Mouse (Mus musculus) hindbrain, embryonic 11.5 days (tissue): ENCODE measurements around the gene Iars. TPM values are rescaled to one million over a fixed set of nuclear protein-coding genes. Genes with fewer than 3 reads are reported as not detected.

Experiments used
- ATAC-seq: fragments of 200-750 bp; cut with Nextera tagmentation; 2 replicates; pipeline ENCODE4 v1.8.0; 2017; ENCODE audit warnings: mild to moderate bottlenecking, moderate TSS enrichment, moderate library complexity; ENCODE audit not compliant: low FRiP score
- DNase-seq: peaks from one replicate; pipeline ENCODE4 v3.0.0-alpha.2; 2015; ENCODE audit warnings: low spot score
- H3K27ac ChIP-seq: fragments of 300-500 bp; sonication (generic); 2 replicates; pipeline ENCODE4 v1.5.1; 2014; ENCODE audit warnings: mild to moderate bottlenecking, low read depth, low read length
- H3K27me3 ChIP-seq: fragments of 300-500 bp; sonication (generic); 2 replicates; pipeline ENCODE4 v1.6.1; 2014; ENCODE audit warnings: mild to moderate bottlenecking, low read length, moderate library complexity, mixed read lengths; ENCODE audit not compliant: control insufficient read depth, insufficient read depth
- H3K36me3 ChIP-seq: fragments of 300-500 bp; sonication (generic); 2 replicates; pipeline ENCODE4 v1.6.1; 2014; ENCODE audit warnings: mild to moderate bottlenecking, low read length, moderate library complexity, mixed read lengths; ENCODE audit not compliant: control insufficient read depth, insufficient read depth
- H3K4me1 ChIP-seq: fragments of 300-500 bp; sonication (generic); replicated peaks from 2 replicates; pipeline ENCODE4 v1.6.1; 2014; ENCODE audit warnings: low read length, mixed read lengths; ENCODE audit not compliant: control insufficient read depth, insufficient read depth
- H3K4me2 ChIP-seq: fragments of 300-500 bp; sonication (generic); replicated peaks from 2 replicates; pipeline ENCODE4 v1.6.1; 2014; ENCODE audit warnings: mild to moderate bottlenecking, low read depth, low read length
- H3K4me3 ChIP-seq: fragments of 300-500 bp; sonication (generic); 2 replicates; pipeline ENCODE4 v1.5.1; 2014; ENCODE audit warnings: low read depth, low read length
- H3K9ac ChIP-seq: fragments of 300-500 bp; sonication (generic); 2 replicates; pipeline ENCODE4 v1.6.1; 2014; ENCODE audit warnings: low read depth, low read length
- H3K9me3 ChIP-seq: fragments of 300-500 bp; sonication (generic); 2 replicates; pipeline ENCODE4 v1.6.1; 2016; ENCODE audit warnings: low read length; ENCODE audit not compliant: control insufficient read depth
- WGBS: fragments of 180-500 bp; shearing (Covaris S2); extraction: QIAGEN DNeasy Blood & Tissue Kit; methylation state at CpG from one replicate; pipeline ENCODE4 v1.1.7; 2014; 5-methylcytosine and 5-hydroxymethylcytosine counted together
- polyA plus RNA-seq: library from polyadenylated mRNA; unstranded; fragments of >200 nt; fragmentation: Nextera tagmentation; extraction: Ambion mirVana; gene quantifications from 2 replicates; pipeline ENCODE4 v1.2.1, GENCODE M21; 2014

Iars gene
- polyA plus RNA-seq, 1 experiment from 2014 or later, result 100 TPM

GRCm38 (mm10) chr13:49708311-49708710, 26.4 kb downstream of the Iars start:
- Histone ChIP-seq H3K27ac (no peak overlapping the region), H3K9ac (no peak overlapping the region), H3K4me2 (no peak overlapping the region), H3K4me3 (no peak overlapping the region), H3K9me3 (no peaks in the 10 kb centered on the region), H3K27me3 (no peaks in the 10 kb centered on the region), H3K36me3 (peaks cover 15% of the 10 kb centered on the region; the same call in 1 of the 2 replicates), H3K4me1 (peaks cover 3% of the 10 kb centered on the region; the same call in 1 of the 2 replicates)
- ATAC-seq (no peak), DNase-seq (no peak)
- WGBS, result 91% methylated on average over 8 of the region's 8 CpGs

DNA sequence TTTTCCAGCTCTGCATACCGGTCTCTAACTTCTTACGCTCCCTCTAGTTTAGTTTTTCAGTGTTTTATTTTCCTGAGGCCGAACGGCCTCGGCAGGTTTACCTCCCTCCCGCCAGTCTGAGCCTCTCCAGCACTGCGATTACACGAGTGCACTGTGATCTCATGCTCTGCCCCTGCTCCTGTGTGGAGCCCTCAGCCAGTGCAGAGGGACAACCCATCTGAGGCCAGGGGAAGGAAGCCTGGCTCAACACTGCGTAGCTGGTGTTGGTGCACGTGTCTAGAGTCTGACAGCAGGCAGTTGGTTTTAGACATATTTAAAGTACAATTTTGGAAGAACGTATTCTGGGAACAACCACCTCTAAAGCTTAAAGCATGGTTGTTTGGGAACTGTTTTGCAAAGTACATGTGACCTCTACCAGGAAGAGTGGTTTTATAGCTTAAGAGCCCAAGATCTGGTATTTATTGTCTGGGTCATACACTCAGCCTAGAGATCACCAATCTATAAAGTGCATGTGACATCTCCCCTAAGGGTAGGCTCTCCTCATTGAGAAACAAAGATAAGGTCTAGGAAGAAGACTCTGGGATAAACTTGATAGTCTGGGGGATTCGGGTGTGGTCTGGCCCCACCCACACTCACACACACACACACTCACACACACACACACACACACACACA, 30.3 kb downstream of the Iars start:
- no peak overlapping the region for H3K9ac ChIP-seq
- no peaks in the 10 kb centered on the region for H3K27me3 ChIP-seq
- H3K4me3 ChIP-seq, result no peak overlapping the region
- H3K27ac ChIP-seq, result no peak overlapping the region
- no peak overlapping the region for H3K4me2 ChIP-seq
- 95% methylated on average over 12 of the region's 12 CpGs for WGBS
- ATAC-seq, result no peak
- no peaks in the 10 kb centered on the region for H3K4me1 ChIP-seq
- no peaks in the 10 kb centered on the region for H3K9me3 ChIP-seq
- peaks cover 20% of the 10 kb centered on the region; the same call in 1 of the 2 replicates for H3K36me3 ChIP-seq
- DNase-seq, result no peak

DNA sequence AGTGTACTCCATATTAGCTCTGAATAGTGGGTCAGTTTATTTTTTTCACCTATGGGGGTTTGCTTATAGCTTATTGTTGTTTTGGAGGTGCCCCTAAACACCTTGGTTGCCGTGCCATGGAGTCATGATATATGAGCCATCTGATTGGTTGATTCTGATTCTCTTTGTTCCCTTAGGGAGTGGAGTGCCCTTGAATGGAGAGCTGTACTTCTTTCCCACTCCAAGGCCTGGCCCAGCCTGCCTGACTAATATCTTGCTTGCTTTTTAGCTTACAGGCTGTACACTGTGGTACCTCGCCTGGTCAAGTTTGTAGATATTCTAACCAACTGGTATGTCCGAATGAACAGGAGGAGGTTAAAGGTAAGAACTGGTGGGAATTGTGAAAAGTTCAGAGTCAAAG, 37.4 kb downstream of the Iars start:
- H3K4me2 ChIP-seq, result no peak overlapping the region
- H3K27me3 ChIP-seq, result no peaks in the 10 kb centered on the region
- H3K4me3 ChIP-seq, result no peak overlapping the region
- no peak overlapping the region for H3K27ac ChIP-seq
- H3K9me3 ChIP-seq, result no peaks in the 10 kb centered on the region
- DNase-seq, result no peak
- no peak for ATAC-seq
- WGBS, result 92% methylated on average over 3 of the region's 3 CpGs
- H3K4me1 ChIP-seq, result no peaks in the 10 kb centered on the region
- H3K36me3 ChIP-seq, result peaks cover 20% of the 10 kb centered on the region
- no peak overlapping the region for H3K9ac ChIP-seq

DNA sequence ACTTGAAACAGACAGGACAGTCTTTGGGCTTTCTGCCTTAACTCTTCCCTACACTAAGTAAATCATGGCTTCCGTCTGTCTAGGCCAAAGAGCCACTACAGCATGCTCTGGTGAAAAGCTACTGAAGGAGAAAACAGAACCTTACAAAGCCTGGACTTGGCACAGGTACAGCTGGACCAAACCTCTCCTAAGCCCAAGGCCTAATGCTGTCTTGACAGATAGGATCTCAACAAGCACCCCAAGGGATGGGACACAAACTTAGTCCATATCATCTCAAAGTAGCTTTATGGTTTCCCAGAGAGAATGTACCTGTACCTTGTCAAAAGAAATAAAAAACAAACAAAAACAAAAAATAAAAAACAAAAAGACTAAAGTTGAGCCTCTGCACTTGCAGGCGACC, 54.5 kb downstream of the Iars start:
- no peak overlapping the region for H3K9ac ChIP-seq
- ATAC-seq (no peak), DNase-seq (no peak)
- peaks cover 21% of the 10 kb centered on the region for H3K36me3 ChIP-seq
- no peaks in the 10 kb centered on the region for H3K27me3 ChIP-seq
- WGBS, result 87% methylated on average over 2 of the region's 2 CpGs
- no peak overlapping the region for H3K4me3 ChIP-seq
- H3K9me3 ChIP-seq, result no peaks in the 10 kb centered on the region
- no peak overlapping the region for H3K4me2 ChIP-seq
- H3K27ac ChIP-seq, result no peak overlapping the region
- no peaks in the 10 kb centered on the region for H3K4me1 ChIP-seq

DNA sequence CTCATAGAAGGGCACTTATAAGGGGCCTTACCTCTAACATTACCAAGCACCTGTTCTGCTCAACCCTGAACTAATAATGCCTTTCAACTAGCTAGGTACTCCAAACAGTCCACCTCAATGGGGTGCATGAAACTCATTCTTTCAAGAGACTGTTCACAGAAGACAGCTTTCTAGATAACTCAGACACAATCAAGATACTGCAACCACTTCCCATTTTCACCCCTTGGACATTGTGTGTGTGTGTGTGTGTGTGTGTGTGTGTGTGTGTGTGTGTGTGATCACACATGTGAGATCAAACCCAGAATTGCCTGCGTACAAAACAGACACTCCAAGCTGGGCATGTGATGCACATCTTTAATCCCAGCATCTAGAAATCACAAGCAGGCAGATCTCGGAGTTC, 56.1 kb downstream of the Iars start:
- no peaks in the 10 kb centered on the region for H3K4me1 ChIP-seq
- H3K4me3 ChIP-seq, result no peak overlapping the region
- WGBS, result 94% methylated on average over 2 of the region's 2 CpGs
- DNase-seq, result no peak
- no peaks in the 10 kb centered on the region for H3K27me3 ChIP-seq
- ATAC-seq, result no peak
- H3K4me2 ChIP-seq, result no peak overlapping the region
- H3K27ac ChIP-seq, result no peak overlapping the region
- no peak overlapping the region for H3K9ac ChIP-seq
- H3K9me3 ChIP-seq, result no peaks in the 10 kb centered on the region
- H3K36me3 ChIP-seq, result peaks cover 9% of the 10 kb centered on the region; the same call in 1 of the 2 replicates

- ATAC-seq (no peak), DNase-seq (no peak)
- Histone ChIP-seq H3K27me3 (no peaks in the 10 kb centered on the region), H3K9me3 (no peaks in the 10 kb centered on the region), H3K36me3 (no peaks in the 10 kb centered on the region), H3K4me1 (no peaks in the 10 kb centered on the region), H3K27ac (no peak overlapping the region), H3K4me3 (no peak overlapping the region), H3K4me2 (no peak overlapping the region), H3K9ac (no peak overlapping the region)
- 94% methylated on average over 16 of the region's 16 CpGs for WGBS
Observed at GRCm38 (mm10) chr13:49741285-49742040, 59.6 kb downstream of the Iars start.

DNA sequence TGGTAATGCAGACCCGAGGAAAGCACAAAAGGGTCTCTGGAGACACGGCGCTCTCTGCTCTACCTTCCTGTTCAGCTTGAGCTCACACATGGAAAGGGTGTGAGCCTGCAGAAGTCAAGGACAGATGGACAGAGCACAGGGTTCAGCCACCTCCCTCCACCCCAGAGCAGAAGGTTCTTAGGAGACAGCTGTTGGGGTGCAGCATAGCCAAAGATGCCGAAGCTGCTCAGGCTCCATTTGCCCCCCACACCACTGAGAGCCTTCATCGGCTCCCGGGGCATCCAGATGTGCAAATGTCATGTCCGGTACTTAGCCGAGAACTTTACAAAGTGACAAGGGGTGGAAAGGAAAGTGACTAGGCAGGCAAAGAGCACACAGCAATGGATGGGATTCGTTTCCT, 74.7 kb downstream of the Iars start:
- no peak overlapping the region for H3K4me3 ChIP-seq
- H3K9ac ChIP-seq, result no peak overlapping the region
- no peaks in the 10 kb centered on the region for H3K36me3 ChIP-seq
- H3K27me3 ChIP-seq, result no peaks in the 10 kb centered on the region
- H3K4me1 ChIP-seq, result no peaks in the 10 kb centered on the region
- no peak for DNase-seq
- H3K27ac ChIP-seq, result no peak overlapping the region
- no peaks in the 10 kb centered on the region for H3K9me3 ChIP-seq
- no peak for ATAC-seq
- H3K4me2 ChIP-seq, result no peak overlapping the region
- WGBS, result 81% methylated on average over 9 of the region's 9 CpGs

DNA sequence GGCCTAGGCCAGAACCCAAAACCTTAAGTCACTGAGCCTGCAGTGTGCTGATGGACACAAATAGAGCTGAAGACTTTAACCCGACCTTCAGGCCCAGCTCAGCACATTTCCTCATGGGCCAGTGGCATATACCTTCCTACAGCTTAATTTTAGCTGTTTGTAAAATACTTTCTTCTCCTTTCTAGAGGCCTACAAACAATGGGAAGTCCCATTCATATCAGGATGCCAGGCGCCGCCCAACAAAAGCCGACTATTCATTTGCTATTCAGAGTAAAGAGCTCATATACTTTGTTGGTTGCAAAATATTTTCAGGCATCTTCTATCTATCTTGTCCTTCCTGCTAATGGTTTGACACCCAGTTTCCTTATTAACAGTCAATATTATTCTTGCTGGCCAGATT, 76.1 kb downstream of the Iars start:
- Histone ChIP-seq H3K9ac (no peak overlapping the region), H3K36me3 (no peaks in the 10 kb centered on the region), H3K4me1 (no peaks in the 10 kb centered on the region), H3K27ac (no peak overlapping the region), H3K4me3 (no peak overlapping the region), H3K27me3 (no peaks in the 10 kb centered on the region), H3K9me3 (no peaks in the 10 kb centered on the region), H3K4me2 (no peak overlapping the region)
- 88% methylated on average over 4 of the region's 4 CpGs for WGBS
- ATAC-seq (no peak), DNase-seq (no peak)

GRCm38 (mm10) chr13:49760675-49761074, 78.8 kb downstream of the Iars start:
- no peak overlapping the region for H3K4me2 ChIP-seq
- no peak overlapping the region for H3K4me3 ChIP-seq
- 68% methylated on average over 1 of the region's 1 CpGs for WGBS
- DNase-seq (no peak), ATAC-seq (no peak)
- no peak overlapping the region for H3K27ac ChIP-seq
- no peak overlapping the region for H3K9ac ChIP-seq
- H3K27me3 ChIP-seq, result no peaks in the 10 kb centered on the region; the same call in 1 of the 2 replicates
- no peaks in the 10 kb centered on the region for H3K36me3 ChIP-seq
- no peaks in the 10 kb centered on the region for H3K9me3 ChIP-seq
- no peaks in the 10 kb centered on the region for H3K4me1 ChIP-seq
